Mouse (Mus musculus) heart, embryonic 15.5 days (tissue): ENCODE data around the gene Cyp27b1. TPM values are rescaled to one million over a fixed set of nuclear protein-coding genes. Genes with fewer than 3 reads are reported as not detected.

ENCODE experiments used
- ATAC-seq: fragments of 200-750 bp; cut with Nextera tagmentation; replicated peaks from 2 replicates; pipeline ENCODE4 v1.8.0; 2017; ENCODE audit warnings: low read depth, moderate TSS enrichment; ENCODE audit not compliant: insufficient number of reproducible peaks, insufficient read depth, low FRiP score
- H3K27ac ChIP-seq: fragments of 300-500 bp; sonication (generic); 2 replicates; pipeline ENCODE4 v1.5.1; 2015; ENCODE audit warnings: mild to moderate bottlenecking, inconsistent platforms
- H3K27me3 ChIP-seq: fragments of 300-500 bp; sonication (generic); 2 replicates; pipeline ENCODE4 v1.6.1; 2015; ENCODE audit warnings: inconsistent platforms
- H3K36me3 ChIP-seq: fragments of 300-500 bp; sonication (generic); 2 replicates; pipeline ENCODE4 v1.6.1; 2015; ENCODE audit warnings: mild to moderate bottlenecking, inconsistent platforms
- H3K4me1 ChIP-seq: fragments of 300-500 bp; sonication (generic); replicated peaks from 2 replicates; pipeline ENCODE4 v1.6.1; 2015; ENCODE audit warnings: inconsistent platforms
- H3K4me2 ChIP-seq: fragments of 300-500 bp; sonication (generic); 2 replicates; pipeline ENCODE4 v1.6.1; 2015; ENCODE audit warnings: inconsistent platforms, mild to moderate bottlenecking, moderate library complexity
- H3K4me3 ChIP-seq: fragments of 300-500 bp; sonication (generic); 2 replicates; pipeline ENCODE4 v1.5.1; 2015; ENCODE audit warnings: mild to moderate bottlenecking, inconsistent platforms
- H3K9ac ChIP-seq: fragments of 300-500 bp; sonication (generic); 2 replicates; pipeline ENCODE4 v1.6.1; 2015; ENCODE audit warnings: mild to moderate bottlenecking, inconsistent platforms
- H3K9me3 ChIP-seq: fragments of 300-500 bp; sonication (generic); replicated peaks from 2 replicates; pipeline ENCODE4 v1.6.1; 2016; ENCODE audit warnings: inconsistent platforms
- WGBS: fragments of 180-500 bp; shearing (Covaris S2); methylation state at CpG from one replicate; pipeline ENCODE4 v1.1.7; 2015; ENCODE audit warnings: mixed read lengths; 5-methylcytosine and 5-hydroxymethylcytosine counted together
- polyA plus RNA-seq: library from polyadenylated mRNA; unstranded; fragments of >200 nt; fragmentation: Nextera tagmentation; extraction: Ambion mirVana; gene quantifications from 2 replicates; pipeline ENCODE4 v1.2.1, GENCODE M21; 2015

Gene Cyp27b1
- polyA plus RNA-seq, 1 experiment from 2014 or later: 0.08 TPM

GRCm38 (mm10) chr10:127033301-127033741, 14.7 kb upstream of the Cyp27b1 start:
- Histone ChIP-seq H3K4me3 (no peak overlapping the region), H3K36me3 (peaks cover 11% of the 10 kb centered on the region), H3K4me1 (peaks cover 8% of the 10 kb centered on the region), H3K27ac (no peak overlapping the region), H3K9ac (no peak overlapping the region), H3K27me3 (no peaks in the 10 kb centered on the region), H3K9me3 (no peaks in the 10 kb centered on the region), H3K4me2 (no peak overlapping the region)
- no peak for ATAC-seq
- 77% methylated on average over 8 of the region's 8 CpGs for WGBS

- no peak overlapping the region for H3K4me2 ChIP-seq
Observed at GRCm38 (mm10) chr10:127036273-127036672, 11.8 kb upstream of the Cyp27b1 start.

GRCm38 (mm10) chr10:127037641-127038040, 10.4 kb upstream of the Cyp27b1 start:
- peaks cover 16% of the 10 kb centered on the region for H3K27me3 ChIP-seq
- H3K36me3 ChIP-seq: no peaks in the 10 kb centered on the region
- H3K4me2 ChIP-seq: no peak overlapping the region
- no peaks in the 10 kb centered on the region for H3K9me3 ChIP-seq
- 65% methylated on average over 12 of the region's 12 CpGs for WGBS
- ATAC-seq: no peak
- no peak overlapping the region for H3K27ac ChIP-seq
- no peak overlapping the region for H3K9ac ChIP-seq
- no peak overlapping the region for H3K4me3 ChIP-seq
- H3K4me1 ChIP-seq: peaks cover 11% of the 10 kb centered on the region

More at GRCm38 (mm10) chr10:127036273-127036672, 11.8 kb upstream of the Cyp27b1 start:
- no peak for ATAC-seq
- Histone ChIP-seq H3K27me3 (peaks cover 15% of the 10 kb centered on the region), H3K4me1 (peaks cover 6% of the 10 kb centered on the region), H3K9ac (no peak overlapping the region), H3K36me3 (no peaks in the 10 kb centered on the region), H3K27ac (no peak overlapping the region), H3K9me3 (no peaks in the 10 kb centered on the region), H3K4me3 (no peak overlapping the region)
- 74% methylated on average over 12 of the region's 12 CpGs for WGBS

- peak overlapping the region; percentile 4; the same call in 1 of the 2 replicates for H3K27ac ChIP-seq
- peaks cover 15% of the 10 kb centered on the region for H3K4me1 ChIP-seq
- no peak for ATAC-seq
Observed at GRCm38 (mm10) chr10:127040569-127041214, 7.4 kb upstream of the Cyp27b1 start.

GRCm38 (mm10) chr10:127041274-127041766, 6.7 kb upstream of the Cyp27b1 start, which contains the start of the genes Mettl1 and Eef1akmt3:
Gene Mettl1 (plus strand): TSS chr10:127041414.
Gene Eef1akmt3 (minus strand): TSS chr10:127041513.
- peaks cover 16% of the 10 kb centered on the region for H3K27me3 ChIP-seq
- WGBS: 0% methylated on average over 28 of the region's 28 CpGs
- H3K9me3 ChIP-seq: no peaks in the 10 kb centered on the region
- peaks cover 15% of the 10 kb centered on the region for H3K4me1 ChIP-seq
- peaks cover 9% of the 10 kb centered on the region; the same call in 1 of the 2 replicates for H3K36me3 ChIP-seq
- ATAC-seq: peak; percentile 61
- peak within 1 kb of the TSS; percentile 78 for H3K27ac ChIP-seq
- H3K9ac ChIP-seq: peak within 1 kb of the TSS; percentile 76
- peak within 1 kb of the TSS; percentile 98 for H3K4me3 ChIP-seq
- H3K4me2 ChIP-seq: peak within 1 kb of the TSS; percentile 100

More at GRCm38 (mm10) chr10:127040569-127041214, 7.4 kb upstream of the Cyp27b1 start:
- Histone ChIP-seq H3K27me3 (peaks cover 16% of the 10 kb centered on the region), H3K4me2 (peak overlapping the region; percentile 100), H3K4me3 (peak overlapping the region; percentile 98), H3K36me3 (peaks cover 9% of the 10 kb centered on the region; the same call in 1 of the 2 replicates), H3K9ac (peak overlapping the region; percentile 76), H3K9me3 (no peaks in the 10 kb centered on the region)
- WGBS: 2% methylated on average over 20 of the region's 20 CpGs

- under 1% methylated on average over 44 of the region's 44 CpGs for WGBS
- H3K4me2 ChIP-seq: peak overlapping the region; percentile 100
- H3K27ac ChIP-seq: peak overlapping the region; percentile 78
- H3K9ac ChIP-seq: peak overlapping the region; percentile 76
- peaks cover 16% of the 10 kb centered on the region for H3K27me3 ChIP-seq
- peaks cover 9% of the 10 kb centered on the region; the same call in 1 of the 2 replicates for H3K36me3 ChIP-seq
- H3K4me1 ChIP-seq: peaks cover 15% of the 10 kb centered on the region
- H3K9me3 ChIP-seq: no peaks in the 10 kb centered on the region
- peak overlapping the region; percentile 98 for H3K4me3 ChIP-seq
- peak; percentile 86 for ATAC-seq
Observed at GRCm38 (mm10) chr10:127041774-127042338, 6.2 kb upstream of the Cyp27b1 start.

GRCm38 (mm10) chr10:127042468-127043115, 5.5 kb upstream of the Cyp27b1 start:
- Histone ChIP-seq H3K36me3 (peaks cover 9% of the 10 kb centered on the region; the same call in 1 of the 2 replicates), H3K4me1 (peaks cover 15% of the 10 kb centered on the region), H3K27ac (peak overlapping the region; percentile 78), H3K4me3 (peak overlapping the region; percentile 98), H3K27me3 (peaks cover 23% of the 10 kb centered on the region), H3K9me3 (no peaks in the 10 kb centered on the region), H3K4me2 (peak overlapping the region; percentile 100), H3K9ac (peak overlapping the region; percentile 76)
- ATAC-seq: no peak
- 16% methylated on average over 5 of the region's 5 CpGs for WGBS

- 86% methylated on average over 6 of the region's 6 CpGs for WGBS
- ATAC-seq: no peak
- no peaks in the 10 kb centered on the region for H3K9me3 ChIP-seq
- no peak overlapping the region for H3K4me2 ChIP-seq
- H3K36me3 ChIP-seq: peaks cover 9% of the 10 kb centered on the region; the same call in 1 of the 2 replicates
- H3K4me3 ChIP-seq: no peak overlapping the region
- peaks cover 15% of the 10 kb centered on the region for H3K4me1 ChIP-seq
- H3K27me3 ChIP-seq: peaks cover 29% of the 10 kb centered on the region
- H3K27ac ChIP-seq: no peak overlapping the region
- H3K9ac ChIP-seq: no peak overlapping the region
Observed at GRCm38 (mm10) chr10:127043187-127043586, 4.9 kb upstream of the Cyp27b1 start.

- peaks cover 62% of the 10 kb centered on the region for H3K27me3 ChIP-seq
- peaks cover 18% of the 10 kb centered on the region for H3K4me1 ChIP-seq
- no peak overlapping the region for H3K27ac ChIP-seq
- no peak for ATAC-seq
- peak overlapping the region; percentile 53 for H3K4me2 ChIP-seq
- no peaks in the 10 kb centered on the region for H3K9me3 ChIP-seq
- WGBS: 5% methylated on average over 35 of the region's 35 CpGs
- H3K4me3 ChIP-seq: peak overlapping the region; percentile 28
- H3K9ac ChIP-seq: no peak overlapping the region
- peaks cover 9% of the 10 kb centered on the region; the same call in 1 of the 2 replicates for H3K36me3 ChIP-seq
Observed at GRCm38 (mm10) chr10:127048608-127049394, 751 bp downstream of the Cyp27b1 start.

- no peak overlapping the region for H3K9ac ChIP-seq
- H3K4me3 ChIP-seq: peak overlapping the region; percentile 28
- H3K4me1 ChIP-seq: peaks cover 18% of the 10 kb centered on the region
- H3K9me3 ChIP-seq: no peaks in the 10 kb centered on the region
- H3K27me3 ChIP-seq: peaks cover 62% of the 10 kb centered on the region
- no peak overlapping the region for H3K27ac ChIP-seq
- peak overlapping the region; percentile 53 for H3K4me2 ChIP-seq
- 2% methylated on average over 29 of the region's 29 CpGs for WGBS
- peaks cover 6% of the 10 kb centered on the region; the same call in 1 of the 2 replicates for H3K36me3 ChIP-seq
- ATAC-seq: 0 out of 2 replicates have a peak, but pooled peaks have one; percentile 20
Observed at GRCm38 (mm10) chr10:127049395-127050118, 1.5 kb downstream of the Cyp27b1 start.
